Mouse (Mus musculus): ENCODE measurements around the gene Pknox1. TPM values are rescaled to one million over a fixed set of nuclear protein-coding genes. Genes with fewer than 3 reads are reported as not detected.
"Not testable (repeated sequence)": the region's sequence is repeated elsewhere in the genome, so short reads cannot be mapped to it uniquely, and the experiment has no call there.

The Pknox1 gene
- polyA plus RNA-seq, 1 experiment from 2014 or later = 47.5 TPM

DNA sequence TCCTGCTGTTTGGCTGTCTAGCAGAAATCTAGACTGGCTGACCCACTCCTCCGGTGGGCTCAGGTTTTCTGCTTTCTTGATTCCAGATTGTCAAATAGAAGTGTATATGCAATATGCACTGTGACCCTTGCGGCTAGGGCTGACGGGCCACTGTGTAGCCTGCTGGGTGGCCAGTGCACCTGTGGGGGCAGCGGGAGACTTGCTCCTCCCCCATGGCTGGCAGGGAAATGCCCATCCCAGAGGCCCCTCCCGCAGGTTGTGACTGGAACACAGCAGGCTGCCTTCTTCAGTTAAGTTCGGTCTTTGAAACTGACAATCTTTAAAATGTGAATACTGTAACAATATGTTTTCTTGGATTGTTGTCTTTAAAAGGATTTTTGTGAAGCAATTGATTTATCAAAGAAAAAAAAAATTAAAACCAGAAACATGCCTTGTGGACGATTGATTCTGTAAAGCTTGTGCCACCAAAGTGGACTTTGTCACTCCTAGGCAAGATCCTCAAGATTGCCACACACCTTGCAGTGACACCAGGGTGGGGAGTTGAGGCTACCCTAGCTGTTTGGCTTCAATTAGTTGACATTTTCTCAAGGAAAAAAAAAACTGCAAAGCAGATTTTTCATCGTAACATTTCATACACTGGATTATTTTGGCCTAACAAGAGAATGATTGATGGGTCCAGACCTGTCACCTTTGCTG is 42.9 kb downstream of the Pknox1 start:
- H3K27me3 ChIP-seq (ENCODE audit: control insufficient read depth, insufficient read depth, low read length) = no peaks in the 10 kb centered on the region
- ATAC-seq (ENCODE audit: low FRiP score) (no peak), DNase-seq (ENCODE audit: low spot score) (no peak)
- 79% methylated on average over 8 of the region's 8 CpGs for WGBS
- peaks cover 49% of the 10 kb centered on the region for H3K36me3 ChIP-seq (replicated peaks; ENCODE audit: control insufficient read depth, insufficient read depth)
- H3K4me1 ChIP-seq (replicated peaks; ENCODE audit: control insufficient read depth, insufficient read depth, low read length) = no peaks in the 10 kb centered on the region
- H3K4me3 ChIP-seq (replicated peaks; ENCODE audit: low read length) = no peak overlapping the region
- no peak overlapping the region for H3K4me2 ChIP-seq (replicated peaks)
- no peak overlapping the region for H3K9ac ChIP-seq
- no peaks in the 10 kb centered on the region for H3K9me3 ChIP-seq (ENCODE audit: control insufficient read depth, low read length)
- H3K27ac ChIP-seq = no peak overlapping the region

DNA sequence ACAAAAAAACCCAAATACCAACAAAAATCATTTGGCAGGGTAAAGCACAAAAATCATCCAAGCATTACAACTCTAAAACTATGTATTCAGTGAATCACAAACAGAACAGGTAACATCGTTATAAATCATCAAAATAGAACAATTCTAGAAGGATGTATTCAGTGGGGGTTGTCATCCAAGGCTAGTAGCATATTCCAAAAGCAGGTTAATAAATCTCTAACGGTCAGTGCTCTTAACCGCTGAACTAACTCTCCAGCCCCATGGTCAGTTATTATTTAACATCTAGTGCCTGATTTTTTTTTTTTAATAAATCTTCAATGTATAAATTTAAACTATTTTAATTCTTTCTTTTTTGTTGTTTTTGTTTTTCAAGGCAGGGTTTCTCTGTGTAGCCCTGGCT is 44.6 kb downstream of the Pknox1 start:
- not testable (repeated sequence) for H3K9me3 ChIP-seq (ENCODE audit: control insufficient read depth, low read length); DNase-seq (ENCODE audit: low spot score); H3K27me3 ChIP-seq (ENCODE audit: control insufficient read depth, insufficient read depth, low read length); H3K27ac ChIP-seq; H3K4me2 ChIP-seq (replicated peaks); ATAC-seq (ENCODE audit: low FRiP score); H3K4me1 ChIP-seq (replicated peaks; ENCODE audit: control insufficient read depth, insufficient read depth, low read length); H3K4me3 ChIP-seq (replicated peaks; ENCODE audit: low read length); H3K9ac ChIP-seq
- peaks cover 32% of the 10 kb centered on the region for H3K36me3 ChIP-seq (replicated peaks; ENCODE audit: control insufficient read depth, insufficient read depth)
- 96% methylated on average over 3 of the region's 3 CpGs for WGBS

DNA sequence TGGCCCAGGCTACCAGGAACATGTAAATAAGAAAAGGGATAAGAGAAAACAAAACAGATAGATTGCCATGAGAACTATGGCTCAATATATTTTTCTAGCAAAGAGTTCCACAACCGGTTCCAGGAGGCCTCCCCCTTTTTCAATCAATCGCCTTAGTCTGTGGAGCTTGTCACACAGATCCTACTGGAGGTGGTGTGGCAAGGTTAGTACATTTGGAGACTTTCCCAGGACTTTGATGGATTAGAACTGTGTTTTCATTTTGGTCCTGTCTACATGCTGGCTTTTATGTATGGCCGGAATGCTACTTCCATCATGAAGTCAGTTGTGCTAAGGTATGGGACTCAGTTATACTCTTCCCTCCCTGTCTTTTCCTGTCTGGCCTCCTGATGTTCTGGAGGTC is 45.4 kb downstream of the Pknox1 start:
- no peak overlapping the region for H3K27ac ChIP-seq
- WGBS = 99% methylated on average over 3 of the region's 3 CpGs
- H3K36me3 ChIP-seq (replicated peaks; ENCODE audit: control insufficient read depth, insufficient read depth) = peaks cover 24% of the 10 kb centered on the region
- DNase-seq (ENCODE audit: low spot score) (no peak), ATAC-seq (ENCODE audit: low FRiP score) (no peak)
- no peak overlapping the region for H3K4me3 ChIP-seq (replicated peaks; ENCODE audit: low read length)
- no peaks in the 10 kb centered on the region for H3K27me3 ChIP-seq (ENCODE audit: control insufficient read depth, insufficient read depth, low read length)
- H3K4me1 ChIP-seq (replicated peaks; ENCODE audit: control insufficient read depth, insufficient read depth, low read length) = no peaks in the 10 kb centered on the region
- no peak overlapping the region for H3K9ac ChIP-seq
- no peaks in the 10 kb centered on the region for H3K9me3 ChIP-seq (ENCODE audit: control insufficient read depth, low read length)
- no peak overlapping the region for H3K4me2 ChIP-seq (replicated peaks)

- ATAC-seq (ENCODE audit: low FRiP score) (no peak), DNase-seq (ENCODE audit: low spot score) (no peak)
- no peak overlapping the region for H3K9ac ChIP-seq
- H3K4me2 ChIP-seq (replicated peaks) = no peak overlapping the region
- H3K9me3 ChIP-seq (ENCODE audit: control insufficient read depth, low read length) = no peaks in the 10 kb centered on the region
- H3K27me3 ChIP-seq (ENCODE audit: control insufficient read depth, insufficient read depth, low read length) = no peaks in the 10 kb centered on the region
- no peak overlapping the region for H3K4me3 ChIP-seq (replicated peaks; ENCODE audit: low read length)
- no peaks in the 10 kb centered on the region for H3K36me3 ChIP-seq (replicated peaks; ENCODE audit: control insufficient read depth, insufficient read depth)
- 73% methylated on average over 4 of the region's 4 CpGs for WGBS
- no peak overlapping the region for H3K27ac ChIP-seq
- no peaks in the 10 kb centered on the region for H3K4me1 ChIP-seq (replicated peaks; ENCODE audit: control insufficient read depth, insufficient read depth, low read length)
These were observed 48.7 kb downstream of the Pknox1 start for GRCm38 (mm10) chr17:31613086-31613755.

DNA sequence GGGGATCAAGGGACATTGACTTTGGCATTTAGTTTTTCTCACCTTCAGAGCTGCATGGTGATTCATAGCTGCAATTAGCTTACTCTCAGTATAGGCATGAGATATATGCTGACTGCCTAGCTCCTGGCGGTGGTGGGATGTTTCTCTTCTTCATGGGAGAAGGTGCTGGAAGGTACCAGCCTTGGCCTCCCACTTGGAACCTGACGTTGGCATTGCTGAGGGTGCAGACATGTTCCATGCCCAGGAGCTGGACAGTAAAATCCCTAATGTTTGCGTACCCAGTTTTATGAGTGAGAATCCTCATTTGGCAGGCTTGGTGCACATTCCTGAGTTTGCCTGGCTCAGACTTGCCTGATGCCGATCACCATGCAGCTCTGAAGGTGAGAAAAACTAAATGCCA is 58.6 kb downstream of the Pknox1 start:
- no peak for ATAC-seq (ENCODE audit: low FRiP score)
- Histone ChIP-seq H3K36me3 (replicated peaks; ENCODE audit: control insufficient read depth, insufficient read depth) (no peaks in the 10 kb centered on the region), H3K9me3 (ENCODE audit: control insufficient read depth, low read length) (no peaks in the 10 kb centered on the region), H3K4me3 (replicated peaks; ENCODE audit: low read length) (no peak overlapping the region), H3K4me1 (replicated peaks; ENCODE audit: control insufficient read depth, insufficient read depth, low read length) (no peaks in the 10 kb centered on the region), H3K9ac (no peak overlapping the region), H3K27me3 (ENCODE audit: control insufficient read depth, insufficient read depth, low read length) (no peaks in the 10 kb centered on the region), H3K27ac (no peak overlapping the region), H3K4me2 (replicated peaks) (no peak overlapping the region)
- WGBS = 98% methylated on average over 4 of the region's 4 CpGs
- no peak for DNase-seq (ENCODE audit: low spot score)

GRCm38 (mm10) chr17:31627961-31628360 is 63.4 kb downstream of the Pknox1 start:
- DNase-seq (ENCODE audit: low spot score) (no peak), ATAC-seq (ENCODE audit: low FRiP score) (no peak)
- Histone ChIP-seq H3K9me3 (ENCODE audit: control insufficient read depth, low read length) (no peaks in the 10 kb centered on the region), H3K36me3 (replicated peaks; ENCODE audit: control insufficient read depth, insufficient read depth) (no peaks in the 10 kb centered on the region), H3K9ac (no peak overlapping the region), H3K4me3 (replicated peaks; ENCODE audit: low read length) (no peak overlapping the region), H3K4me2 (replicated peaks) (no peak overlapping the region), H3K4me1 (replicated peaks; ENCODE audit: control insufficient read depth, insufficient read depth, low read length) (no peaks in the 10 kb centered on the region), H3K27ac (no peak overlapping the region), H3K27me3 (ENCODE audit: control insufficient read depth, insufficient read depth, low read length) (no peaks in the 10 kb centered on the region)
- 98% methylated on average over 2 of the region's 2 CpGs for WGBS

DNA sequence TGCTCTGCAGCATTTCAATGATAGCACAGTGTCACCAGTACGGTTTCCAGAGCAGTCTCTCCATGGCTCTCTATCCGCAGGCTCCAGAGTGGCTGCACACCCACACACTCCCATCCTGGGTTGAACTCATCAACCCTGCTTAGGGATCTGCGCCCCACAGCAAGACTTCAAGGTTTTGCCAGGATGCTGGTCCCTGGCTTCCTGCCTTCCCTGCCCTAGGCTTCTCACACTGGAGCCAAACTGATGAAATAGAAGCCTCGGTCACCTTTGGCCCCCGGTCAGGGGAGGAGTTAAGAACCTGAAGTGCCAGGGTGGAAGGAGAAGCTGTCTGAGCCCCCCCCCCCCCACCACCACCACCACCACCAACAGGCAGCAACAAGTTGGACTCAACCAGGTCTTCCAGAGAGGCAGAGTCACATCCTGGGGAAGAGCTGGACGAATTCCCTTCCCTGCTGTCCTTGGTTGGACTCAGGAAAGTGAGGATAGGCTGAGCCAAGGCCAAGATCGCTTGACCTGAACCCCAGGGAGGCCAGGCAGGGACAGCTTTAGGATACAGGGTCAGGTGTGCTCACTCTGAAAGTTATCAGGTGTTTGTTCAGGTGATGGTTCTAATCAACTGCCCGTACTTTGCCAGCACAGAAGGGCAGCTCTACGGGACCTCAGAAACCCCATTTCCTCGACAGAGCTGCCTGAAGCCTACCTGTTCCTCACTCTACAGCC is 66.7 kb downstream of the Pknox1 start:
- Histone ChIP-seq H3K4me2 (replicated peaks) (no peak overlapping the region), H3K9me3 (ENCODE audit: control insufficient read depth, low read length) (no peaks in the 10 kb centered on the region), H3K36me3 (replicated peaks; ENCODE audit: control insufficient read depth, insufficient read depth) (no peaks in the 10 kb centered on the region), H3K9ac (no peak overlapping the region), H3K4me1 (replicated peaks; ENCODE audit: control insufficient read depth, insufficient read depth, low read length) (peaks cover 3% of the 10 kb centered on the region), H3K4me3 (replicated peaks; ENCODE audit: low read length) (no peak overlapping the region), H3K27ac (no peak overlapping the region), H3K27me3 (ENCODE audit: control insufficient read depth, insufficient read depth, low read length) (peaks cover 15% of the 10 kb centered on the region)
- DNase-seq (ENCODE audit: low spot score) (no peak), ATAC-seq (ENCODE audit: low FRiP score) (no peak)
- WGBS = 85% methylated on average over 10 of the region's 10 CpGs

GRCm38 (mm10) chr17:31633007-31633406 is 68.5 kb downstream of the Pknox1 start:
- H3K9ac ChIP-seq = no peak overlapping the region
- no peak overlapping the region for H3K4me2 ChIP-seq (replicated peaks)
- WGBS = 54% methylated on average over 6 of the region's 6 CpGs
- no peaks in the 10 kb centered on the region for H3K36me3 ChIP-seq (replicated peaks; ENCODE audit: control insufficient read depth, insufficient read depth)
- no peak for DNase-seq (ENCODE audit: low spot score)
- peaks cover 20% of the 10 kb centered on the region for H3K4me1 ChIP-seq (replicated peaks; ENCODE audit: control insufficient read depth, insufficient read depth, low read length)
- H3K4me3 ChIP-seq (replicated peaks; ENCODE audit: low read length) = no peak overlapping the region
- ATAC-seq (ENCODE audit: low FRiP score) = no peak
- no peak overlapping the region for H3K27ac ChIP-seq
- no peaks in the 10 kb centered on the region for H3K9me3 ChIP-seq (ENCODE audit: control insufficient read depth, low read length)
- peaks cover 17% of the 10 kb centered on the region for H3K27me3 ChIP-seq (ENCODE audit: control insufficient read depth, insufficient read depth, low read length)

DNA sequence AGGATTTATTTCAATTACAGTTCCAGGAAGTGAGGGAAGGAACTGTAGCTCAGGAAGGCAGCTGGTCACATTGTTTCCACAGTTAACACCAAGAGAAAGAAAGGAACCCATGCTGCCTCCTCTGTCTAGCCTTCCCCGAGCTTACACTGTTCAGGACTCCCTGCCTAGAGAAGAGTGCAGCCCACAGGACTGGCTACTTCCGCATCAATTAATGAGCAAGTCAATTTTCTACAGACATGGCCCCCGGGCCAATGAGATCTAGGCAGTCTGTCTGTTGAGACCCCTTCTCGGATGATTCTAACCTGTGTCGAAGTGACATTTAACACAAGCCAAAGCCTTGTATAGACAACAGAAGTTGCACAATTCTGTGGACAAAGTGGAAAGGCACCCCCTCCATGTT is 70.4 kb downstream of the Pknox1 start:
- no peaks in the 10 kb centered on the region for H3K9me3 ChIP-seq (ENCODE audit: control insufficient read depth, low read length)
- 72% methylated on average over 5 of the region's 5 CpGs for WGBS
- no peak for DNase-seq (ENCODE audit: low spot score)
- peaks cover 21% of the 10 kb centered on the region for H3K4me1 ChIP-seq (replicated peaks; ENCODE audit: control insufficient read depth, insufficient read depth, low read length)
- no peak overlapping the region for H3K27ac ChIP-seq
- no peak for ATAC-seq (ENCODE audit: low FRiP score)
- no peak overlapping the region for H3K4me2 ChIP-seq (replicated peaks)
- no peaks in the 10 kb centered on the region for H3K36me3 ChIP-seq (replicated peaks; ENCODE audit: control insufficient read depth, insufficient read depth)
- H3K4me3 ChIP-seq (replicated peaks; ENCODE audit: low read length) = no peak overlapping the region
- H3K27me3 ChIP-seq (ENCODE audit: control insufficient read depth, insufficient read depth, low read length) = peaks cover 17% of the 10 kb centered on the region
- no peak overlapping the region for H3K9ac ChIP-seq

All from hindbrain, embryonic 14.5 days (tissue).